Mouse (Mus musculus) myocyte (in vitro differentiated cells): ENCODE measurements at regions not wholly inside any gene's neighbourhood (a gene's known extent, or its start where the extent isn't known, plus 50 kb on each side); places are given as distances from the start of the nearest gene placed in this dataset.

Source experiments
- CEBPB ChIP-seq: IDR thresholded peaks from 2 replicates; pipeline ENCODE4 v1.6.1; 2011; ENCODE audit warnings: mild to moderate bottlenecking, moderate library complexity; ENCODE audit not compliant: poor library complexity, insufficient read depth, severe bottlenecking
- E2F4 ChIP-seq: IDR thresholded peaks from one replicate; pipeline ENCODE4 v1.6.1; 2011; ENCODE audit warnings: mild to moderate bottlenecking, control low read depth, moderate library complexity; ENCODE audit not compliant: insufficient read depth
- MAX ChIP-seq: IDR thresholded peaks from one replicate; pipeline ENCODE4 v1.6.1; 2011; ENCODE audit warnings: low read depth, mild to moderate bottlenecking, control low read depth
- MYOG ChIP-seq, 3 experiments: IDR thresholded peaks; one replicate each; pipeline ENCODE4 v1.6.1; 2011; ENCODE audit warnings: control low read depth in 2 of 3, low read depth in 2 of 3, mild to moderate bottlenecking in 2 of 3; ENCODE audit not compliant: insufficient read length in 2 of 3, control insufficient read depth in 1 of 3, insufficient read depth in 1 of 3
- POLR2A ChIP-seq: IDR thresholded peaks from one replicate; pipeline ENCODE4 v1.6.1; 2011; ENCODE audit warnings: low read depth, mild to moderate bottlenecking, control low read depth, moderate library complexity; ENCODE audit not compliant: insufficient read length
- POLR2AphosphoS2 ChIP-seq: IDR thresholded peaks from one replicate; pipeline ENCODE4 v1.6.1; 2011; ENCODE audit warnings: low read depth, control low read depth; ENCODE audit not compliant: insufficient read length
- REST ChIP-seq: IDR thresholded peaks from one replicate; pipeline ENCODE4 v1.6.1; 2011; ENCODE audit warnings: mild to moderate bottlenecking, control low read depth, moderate library complexity; ENCODE audit not compliant: insufficient read depth, insufficient read length
- SRF ChIP-seq: IDR thresholded peaks from one replicate; pipeline ENCODE4 v1.6.1; 2011; ENCODE audit warnings: low read depth; ENCODE audit not compliant: control insufficient read depth, insufficient read length
- TCF12 ChIP-seq: IDR thresholded peaks from one replicate; pipeline ENCODE4 v1.6.1; 2011; ENCODE audit warnings: mild to moderate bottlenecking, control low read depth; ENCODE audit not compliant: poor library complexity, insufficient read depth, severe bottlenecking
- USF1 ChIP-seq: IDR thresholded peaks from one replicate; pipeline ENCODE4 v1.6.1; 2011; ENCODE audit warnings: low read depth, mild to moderate bottlenecking, control low read depth, moderate library complexity

DNA sequence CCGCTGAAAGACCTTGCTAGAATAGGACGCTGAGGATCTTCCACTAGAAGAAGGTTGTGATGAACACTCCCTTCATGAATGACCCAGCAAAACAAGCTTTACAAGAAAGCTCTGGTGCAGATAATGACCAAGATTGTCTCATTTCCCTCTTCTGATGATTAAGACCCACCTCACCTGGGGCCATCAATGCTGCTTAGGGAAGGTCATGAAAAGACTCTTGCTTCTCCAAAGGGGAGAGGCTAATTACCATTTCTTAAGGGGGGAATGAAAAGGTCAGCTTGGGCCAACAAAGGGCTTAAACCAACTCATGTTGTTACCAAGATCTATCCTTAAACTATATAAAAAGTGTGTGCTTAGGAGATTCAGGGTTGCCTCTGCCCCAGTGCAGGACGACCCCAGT lies 325.8 kb upstream of the Tgfbr2 start:
- TF ChIP-seq MAX (no peak), POLR2A (no peak), USF1 (no peak), CEBPB (no peak), TCF12 (no peak), SRF (no peak), MYOG (IDR thresholded peaks at IDR 0.05; ENCODE audit: control insufficient read depth in 1 of 3, insufficient read depth in 1 of 3, insufficient read length in 2 of 3, low read depth in 2 of 3) (no peak), POLR2AphosphoS2 (no peak), E2F4 (no peak), REST (no peak)
